Mouse (Mus musculus) myocyte (in vitro differentiated cells): ENCODE measurements at regions not wholly inside any gene's neighbourhood (a gene's known extent, or its start where the extent isn't known, plus 50 kb on each side); places are given as distances from the start of the nearest gene placed in this dataset.

ENCODE experiments used
- E2F4 ChIP-seq: IDR thresholded peaks from one replicate; pipeline ENCODE4 v1.6.1; 2011; ENCODE audit warnings: mild to moderate bottlenecking, control low read depth, moderate library complexity; ENCODE audit not compliant: insufficient read depth
- MAX ChIP-seq: IDR thresholded peaks from one replicate; pipeline ENCODE4 v1.6.1; 2011; ENCODE audit warnings: low read depth, mild to moderate bottlenecking, control low read depth
- POLR2A ChIP-seq: IDR thresholded peaks from one replicate; pipeline ENCODE4 v1.6.1; 2011; ENCODE audit warnings: low read depth, mild to moderate bottlenecking, control low read depth, moderate library complexity; ENCODE audit not compliant: insufficient read length
- POLR2AphosphoS2 ChIP-seq: IDR thresholded peaks from one replicate; pipeline ENCODE4 v1.6.1; 2011; ENCODE audit warnings: low read depth, control low read depth; ENCODE audit not compliant: insufficient read length
- SRF ChIP-seq: IDR thresholded peaks from one replicate; pipeline ENCODE4 v1.6.1; 2011; ENCODE audit warnings: low read depth; ENCODE audit not compliant: control insufficient read depth, insufficient read length
- TCF12 ChIP-seq: IDR thresholded peaks from one replicate; pipeline ENCODE4 v1.6.1; 2011; ENCODE audit warnings: mild to moderate bottlenecking, control low read depth; ENCODE audit not compliant: poor library complexity, insufficient read depth, severe bottlenecking
- TCF3 ChIP-seq: IDR thresholded peaks from one replicate; pipeline ENCODE4 v1.6.1; 2011; ENCODE audit warnings: low read depth, control low read depth; ENCODE audit not compliant: insufficient read length

- no peak for TF ChIP-seq POLR2A
- TF ChIP-seq TCF12: no peak
- no peak for TF ChIP-seq TCF3
- TF ChIP-seq E2F4: no peak
- TF ChIP-seq POLR2AphosphoS2: no peak
- TF ChIP-seq SRF: no peak
- TF ChIP-seq MAX: no peak
Measured at GRCm38 (mm10) chr4:82139016-82139415, 566.5 kb downstream of the Nfib start.
